Mouse (Mus musculus) liver, adult 2 months (tissue): Measurements from ENCODE around the gene Nol4l. TPM values are rescaled to one million over a fixed set of nuclear protein-coding genes. Genes with fewer than 3 reads are reported as not detected.
"Not testable (repeated sequence)": the region's sequence is repeated elsewhere in the genome, so short reads cannot be mapped to it uniquely, and the experiment has no call there.

Source experiments
- DNase-seq: peaks from one replicate; pipeline ENCODE4 v3.0.0-alpha.2; 2011; ENCODE audit warnings: low read depth, low spot score; ENCODE audit errors: extremely low read depth
- H3K27ac ChIP-seq: fragments of 200-500 bp; replicated peaks from 2 replicates; pipeline ENCODE4 v1.5.1; 2012; ENCODE audit warnings: low read depth, mild to moderate bottlenecking, control low read depth, inconsistent platforms, low read length; ENCODE audit not compliant: insufficient read depth
- H3K27me3 ChIP-seq: fragments of 200-500 bp; 2 replicates; pipeline ENCODE4 v1.6.1; 2012; ENCODE audit warnings: mild to moderate bottlenecking, moderate library complexity, low read length, inconsistent platforms; ENCODE audit not compliant: control insufficient read depth, insufficient read depth
- H3K36me3 ChIP-seq: fragments of 200-500 bp; 2 replicates; pipeline ENCODE4 v1.6.1; 2012; ENCODE audit warnings: low read length, inconsistent platforms; ENCODE audit not compliant: control insufficient read depth, insufficient read depth
- H3K4me1 ChIP-seq: fragments of 200-500 bp; 2 replicates; pipeline ENCODE4 v1.6.1; 2011; ENCODE audit warnings: low read length; ENCODE audit not compliant: control insufficient read depth, insufficient read depth
- H3K4me3 ChIP-seq: fragments of 200-500 bp; 2 replicates; pipeline ENCODE4 v1.5.1; 2011; ENCODE audit warnings: low read depth, mild to moderate bottlenecking, control low read depth, low read length, moderate library complexity; ENCODE audit not compliant: insufficient read depth
- H3K79me2 ChIP-seq: fragments of 200-500 bp; 2 replicates; pipeline ENCODE4 v1.6.1; 2012; ENCODE audit warnings: inconsistent platforms, mild to moderate bottlenecking, low read length, moderate library complexity; ENCODE audit not compliant: control insufficient read depth, insufficient read depth
- H3K9ac ChIP-seq: fragments of 200-500 bp; 2 replicates; pipeline ENCODE4 v1.6.1; 2012; ENCODE audit warnings: low read depth, mild to moderate bottlenecking, control low read depth, inconsistent platforms, low read length
- CTCF ChIP-seq: fragments of 200-500 bp; IDR thresholded peaks from 2 replicates; pipeline ENCODE4 v1.5.1; 2011; ENCODE audit warnings: low read depth, low read length, control low read depth
- POLR2A ChIP-seq: fragments of 200-500 bp; IDR thresholded peaks from 2 replicates; pipeline ENCODE4 v1.6.1; 2011; ENCODE audit warnings: low read length, control low read depth; ENCODE audit not compliant: insufficient read depth; ENCODE audit errors: extremely low read depth
- WGBS: fragments of 180-500 bp; shearing (Covaris S2); methylation state at CpG from one replicate; pipeline ENCODE4 v1.1.7; 2018; 5-methylcytosine and 5-hydroxymethylcytosine counted together
- polyA plus RNA-seq: library from polyadenylated mRNA; depleted of rRNA; stranded (reverse); fragments of >200 nt; gene quantifications from 2 replicates; pipeline ENCODE4 v1.2.3, GENCODE M21; 2012
- total RNA-seq: library from RNA; depleted of rRNA; stranded (reverse); fragments of >200 nt; gene quantifications from 2 replicates; pipeline ENCODE4 v1.2.3, GENCODE M21; 2014

The Nol4l gene
- total and polyA plus RNA-seq, 2 experiments: 0.18 to 0.80 TPM

DNA sequence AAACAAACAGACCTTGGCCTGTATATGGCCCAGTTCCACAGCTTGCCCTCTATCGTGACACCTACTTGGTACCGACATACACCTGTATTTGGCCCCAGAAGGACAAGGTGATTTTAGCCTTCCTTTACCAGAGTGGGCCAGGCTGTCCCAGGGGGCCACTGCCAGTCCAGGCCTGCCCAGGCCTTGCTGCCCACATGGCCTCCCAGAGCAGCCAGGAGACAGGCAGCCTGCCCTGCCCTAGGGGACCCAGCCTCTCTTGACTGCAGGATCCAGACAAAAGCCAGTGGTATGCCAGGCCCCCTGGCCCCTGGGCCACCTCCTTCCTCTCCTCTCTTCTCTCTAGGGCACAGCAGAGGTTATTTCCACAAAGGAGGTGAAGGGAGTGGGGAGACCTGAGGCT lies 21.8 kb downstream of the Nol4l start:
- WGBS: 96% methylated on average over 2 of the region's 2 CpGs
- no peaks in the 10 kb centered on the region for H3K36me3 ChIP-seq
- no peak for DNase-seq
- no peaks in the 10 kb centered on the region for H3K4me1 ChIP-seq
- no peak overlapping the region for H3K9ac ChIP-seq
- no peak overlapping the region for H3K4me3 ChIP-seq
- TF ChIP-seq CTCF (no peak), POLR2A (no peak)
- no peaks in the 10 kb centered on the region for H3K79me2 ChIP-seq
- H3K27me3 ChIP-seq: no peaks in the 10 kb centered on the region
- H3K27ac ChIP-seq: no peak overlapping the region

DNA sequence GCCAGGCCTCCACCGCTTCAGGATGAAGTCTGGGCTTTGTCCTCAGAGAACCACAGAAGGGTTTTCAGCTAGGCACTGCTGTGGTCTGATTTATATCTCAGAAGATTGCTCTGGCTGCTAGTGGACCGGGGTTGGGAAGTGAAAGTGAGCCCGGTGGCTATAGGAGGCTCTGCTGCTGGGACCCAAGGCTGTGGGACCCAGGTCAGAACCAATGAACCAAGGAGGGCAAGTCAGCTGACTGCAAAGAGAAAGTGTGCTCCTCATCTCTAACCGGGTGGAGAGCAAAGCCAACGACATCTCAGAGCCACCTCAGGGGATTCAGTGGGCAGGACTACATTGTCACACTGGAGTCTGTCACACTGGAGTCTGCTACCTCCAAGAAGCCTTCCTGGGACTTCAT lies 23.4 kb downstream of the Nol4l start:
- Histone ChIP-seq H3K27me3 (no peaks in the 10 kb centered on the region), H3K36me3 (no peaks in the 10 kb centered on the region), H3K4me1 (no peaks in the 10 kb centered on the region), H3K4me3 (no peak overlapping the region), H3K27ac (no peak overlapping the region), H3K79me2 (no peaks in the 10 kb centered on the region), H3K9ac (no peak overlapping the region)
- TF ChIP-seq CTCF: no peak
- TF ChIP-seq POLR2A: no peak
- WGBS: 93% methylated on average over 5 of the region's 5 CpGs
- no peak for DNase-seq

DNA sequence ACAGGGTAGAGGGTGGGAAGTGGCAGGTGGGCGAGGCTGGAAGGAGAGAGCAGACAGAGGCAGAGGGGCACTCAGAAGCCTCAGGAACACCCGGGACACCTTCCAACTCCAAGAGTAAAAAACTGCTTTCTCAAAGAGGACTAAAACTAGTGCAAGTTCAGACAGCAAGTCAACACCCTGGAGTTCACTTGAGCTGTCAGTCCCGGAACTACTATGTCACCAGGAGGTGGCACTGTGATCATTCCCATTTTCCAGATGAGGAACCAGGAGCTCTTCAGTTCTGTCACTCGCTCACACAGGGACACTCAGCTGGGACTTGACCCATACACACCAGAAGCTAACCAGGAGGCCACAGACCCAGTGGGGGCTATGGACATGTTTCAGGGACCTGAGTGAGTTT lies 30.6 kb downstream of the Nol4l start:
- Histone ChIP-seq H3K4me3 (no peak overlapping the region), H3K9ac (no peak overlapping the region), H3K36me3 (no peaks in the 10 kb centered on the region), H3K27ac (no peak overlapping the region), H3K79me2 (no peaks in the 10 kb centered on the region), H3K27me3 (no peaks in the 10 kb centered on the region), H3K4me1 (peaks cover 9% of the 10 kb centered on the region; the same call in 1 of the 2 replicates)
- TF ChIP-seq CTCF: peak; percentile 54
- no peak for TF ChIP-seq POLR2A
- peak; percentile 57 for DNase-seq
- 59% methylated on average over 4 of the region's 4 CpGs for WGBS

- no peak for DNase-seq
- Histone ChIP-seq H3K79me2 (no peaks in the 10 kb centered on the region), H3K4me1 (peaks cover 13% of the 10 kb centered on the region; the same call in 1 of the 2 replicates), H3K27me3 (no peaks in the 10 kb centered on the region), H3K9ac (no peak overlapping the region), H3K36me3 (no peaks in the 10 kb centered on the region), H3K4me3 (no peak overlapping the region), H3K27ac (no peak overlapping the region)
- 86% methylated on average over 13 of the region's 13 CpGs for WGBS
- no peak for TF ChIP-seq POLR2A
- TF ChIP-seq CTCF: no peak
These were observed 32.9 kb downstream of the Nol4l start for GRCm38 (mm10) chr2:153496898-153497297.

DNA sequence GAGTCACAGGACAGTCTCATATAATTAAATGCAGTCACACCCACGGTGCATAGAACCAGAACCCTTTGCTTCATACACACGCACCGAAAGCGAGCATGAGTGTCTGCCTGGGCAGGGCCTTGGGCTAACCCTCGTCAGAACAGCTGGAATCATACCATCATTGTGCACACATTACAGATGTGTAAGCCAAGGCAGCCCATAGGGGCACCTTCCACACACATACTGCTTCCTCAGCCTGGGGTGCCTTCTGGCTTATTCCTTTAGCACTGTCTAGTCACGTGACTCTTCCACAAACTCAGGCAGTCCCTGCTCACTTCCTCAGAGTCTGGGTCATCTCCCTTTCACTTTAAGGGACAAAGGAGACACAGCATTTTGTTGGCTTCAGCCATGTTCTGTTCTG lies 33.5 kb downstream of the Nol4l start:
- no peak overlapping the region for H3K27ac ChIP-seq
- TF ChIP-seq CTCF (no peak), POLR2A (no peak)
- H3K4me1 ChIP-seq: peaks cover 13% of the 10 kb centered on the region; the same call in 1 of the 2 replicates
- peak; percentile 12 for DNase-seq
- no peaks in the 10 kb centered on the region for H3K27me3 ChIP-seq
- WGBS: 83% methylated on average over 6 of the region's 6 CpGs
- no peaks in the 10 kb centered on the region for H3K79me2 ChIP-seq
- no peaks in the 10 kb centered on the region for H3K36me3 ChIP-seq
- H3K4me3 ChIP-seq: no peak overlapping the region
- H3K9ac ChIP-seq: no peak overlapping the region

DNA sequence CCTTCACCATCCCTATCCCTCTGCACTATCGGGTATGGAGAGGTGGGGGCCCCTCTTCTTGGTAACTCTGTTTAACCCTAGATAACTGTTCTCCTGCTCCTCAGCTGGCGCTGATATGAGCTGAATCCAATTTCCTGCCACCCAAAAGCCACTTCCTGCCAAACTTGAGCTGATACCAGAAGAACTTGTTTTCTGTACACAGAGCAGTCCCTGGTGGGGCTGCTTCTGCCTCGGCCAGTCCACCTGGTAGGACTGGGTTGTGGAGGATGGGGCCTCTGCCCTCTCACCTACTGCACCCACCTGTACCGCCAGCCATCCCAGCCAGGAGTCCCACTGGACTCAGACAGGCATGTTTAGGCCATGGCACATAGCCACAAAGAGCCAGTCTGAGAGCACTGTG lies 34.0 kb downstream of the Nol4l start:
- Histone ChIP-seq H3K4me3 (no peak overlapping the region), H3K27ac (no peak overlapping the region), H3K36me3 (no peaks in the 10 kb centered on the region), H3K9ac (no peak overlapping the region), H3K79me2 (no peaks in the 10 kb centered on the region), H3K27me3 (no peaks in the 10 kb centered on the region), H3K4me1 (peaks cover 13% of the 10 kb centered on the region; the same call in 1 of the 2 replicates)
- TF ChIP-seq POLR2A (no peak), CTCF (no peak)
- DNase-seq: no peak
- WGBS: 57% methylated on average over 4 of the region's 4 CpGs

GRCm38 (mm10) chr2:153495391-153495790 lies 34.4 kb downstream of the Nol4l start:
- WGBS: 89% methylated on average over 4 of the region's 4 CpGs
- peaks cover 13% of the 10 kb centered on the region; the same call in 1 of the 2 replicates for H3K4me1 ChIP-seq
- H3K4me3 ChIP-seq, H3K27ac ChIP-seq, H3K9ac ChIP-seq, H3K36me3 ChIP-seq, DNase-seq, H3K79me2 ChIP-seq, H3K27me3 ChIP-seq: not testable (repeated sequence)
